In genomic region chr6:149308956-149309932, GRCm38 (mm10) we compare ENCODE assay signal across 8 mouse cellular contexts. TPM values are rescaled to one million over a fixed set of nuclear protein-coding genes. Genes with fewer than 3 reads are reported as not detected.
DNase-seq lines count a peak whose midpoint lies in the region; ATAC-seq and TF ChIP-seq lines count a peak whose summit lies in the region.

TSS of gene Resf1 (plus strand) at chr6:149309414.

- 3% methylated on average over 61 of the region's 61 CpGs for WGBS in embryonic facial prominence, embryonic 13.5 days
- 4% methylated on average over 60 of the region's 61 CpGs for WGBS in limb, embryonic 14.5 days
- 4% methylated on average over 61 of the region's 61 CpGs for WGBS in midbrain, postnatal 0 days

- peak; percentile 95; the same call in 1 of the 2 replicates for TF ChIP-seq POLR2A in limb, embryonic 14.5 days (IDR thresholded peaks at IDR 0.05; ENCODE audit: borderline replicate concordance, extremely low read depth, insufficient read depth, insufficient read length)

- H3K27me3 ChIP-seq in embryonic facial prominence, embryonic 13.5 days, result no peaks in the 10 kb centered on the region
- no peaks in the 10 kb centered on the region for H3K27me3 ChIP-seq in limb, embryonic 14.5 days (ENCODE audit: control insufficient read depth, insufficient read depth, low read length)
- H3K27me3 ChIP-seq in midbrain, postnatal 0 days (ENCODE audit: insufficient read depth, low read length), result no peaks in the 10 kb centered on the region

- H3K4me1 ChIP-seq in embryonic facial prominence, embryonic 13.5 days, result peaks cover 12% of the 10 kb centered on the region
- peaks cover 8% of the 10 kb centered on the region for H3K4me1 ChIP-seq in limb, embryonic 14.5 days (ENCODE audit: control insufficient read depth, insufficient read depth, low read length)
- peaks cover 5% of the 10 kb centered on the region; the same call in 1 of the 2 replicates for H3K4me1 ChIP-seq in midbrain, postnatal 0 days (ENCODE audit: insufficient read depth, low read length)

- 0 out of 2 replicates have a peak, but pooled peaks cover 7% of the 10 kb centered on the region for H3K9me3 ChIP-seq in embryonic facial prominence, embryonic 13.5 days
- no peaks in the 10 kb centered on the region for H3K9me3 ChIP-seq in limb, embryonic 14.5 days (ENCODE audit: control insufficient read depth, low read length)
- no peaks in the 10 kb centered on the region for H3K9me3 ChIP-seq in midbrain, postnatal 0 days (ENCODE audit: low read length)

- peak within 1 kb of the TSS; percentile 65 for H3K4me2 ChIP-seq in embryonic facial prominence, embryonic 13.5 days
- H3K4me2 ChIP-seq in limb, embryonic 14.5 days (replicated peaks; ENCODE audit: low read depth, low read length, severe bottlenecking), result peak within 1 kb of the TSS; percentile 57
- peak within 1 kb of the TSS; percentile 46 for H3K4me2 ChIP-seq in midbrain, postnatal 0 days (ENCODE audit: low read depth, low read length, poor library complexity, severe bottlenecking)

- H3K36me3 ChIP-seq in embryonic facial prominence, embryonic 13.5 days, result peaks cover 26% of the 10 kb centered on the region
- H3K36me3 ChIP-seq in limb, embryonic 14.5 days (ENCODE audit: control insufficient read depth, insufficient read depth, low read length), result peaks cover 13% of the 10 kb centered on the region; the same call in 1 of the 2 replicates
- H3K36me3 ChIP-seq in midbrain, postnatal 0 days (ENCODE audit: insufficient read depth, low read length), result no peaks in the 10 kb centered on the region

- H3K9ac ChIP-seq in embryonic facial prominence, embryonic 13.5 days, result peak within 1 kb of the TSS; percentile 98
- H3K9ac ChIP-seq in limb, embryonic 14.5 days (ENCODE audit: low read depth, low read length, severe bottlenecking), result peak within 1 kb of the TSS; percentile 89
- H3K9ac ChIP-seq in midbrain, postnatal 0 days (replicated peaks; ENCODE audit: low read length, poor library complexity, severe bottlenecking), result peak within 1 kb of the TSS; percentile 99

- DNase-seq in 3134 (ENCODE audit: extremely low read depth, insufficient read length, low spot score), result peak; percentile 99
- DNase-seq in adrenal gland, postnatal 36 days, result peak; percentile 93 to 95
- DNase-seq in heart, adult 8-10 months (ENCODE audit: low spot score), result peak; percentile 89
- peak; percentile 93 for DNase-seq in kidney, adult 9 months
- DNase-seq in limb, embryonic 14.5 days (ENCODE audit: low spot score), result peak; percentile 91
- DNase-seq in midbrain, postnatal 0 days (ENCODE audit: low spot score), result peak; percentile 94
- DNase-seq in spleen, postnatal 14 days (ENCODE audit: low spot score in 2 of 2), result peak; percentile 80 to 85

- H3K4me3 ChIP-seq in embryonic facial prominence, embryonic 13.5 days, result peak within 1 kb of the TSS; percentile 91
- peak within 1 kb of the TSS; percentile 64 for H3K4me3 ChIP-seq in limb, embryonic 14.5 days (replicated peaks; ENCODE audit: low read length)
- H3K4me3 ChIP-seq in midbrain, postnatal 0 days (ENCODE audit: low read depth, low read length), result peak within 1 kb of the TSS; percentile 97

- TF ChIP-seq CTCF in midbrain, postnatal 0 days (IDR thresholded peaks at IDR 0.05), result 0 out of 2 replicates have a peak, but pooled peaks have one; percentile 1

- ATAC-seq in embryonic facial prominence, embryonic 13.5 days (ENCODE audit: insufficient number of reproducible peaks, insufficient read depth, low FRiP score, low TSS enrichment, low read depth), result peak; percentile 97
- peak; percentile 98 for ATAC-seq in limb, embryonic 14.5 days (ENCODE audit: low FRiP score, low read depth)
- ATAC-seq in midbrain, postnatal 0 days (ENCODE audit: low FRiP score), result peak; percentile 100

- peak within 1 kb of the TSS; percentile 99 for H3K27ac ChIP-seq in embryonic facial prominence, embryonic 13.5 days
- peak within 1 kb of the TSS; percentile 96 for H3K27ac ChIP-seq in limb, embryonic 14.5 days (replicated peaks; ENCODE audit: low read depth, low read length)
- H3K27ac ChIP-seq in midbrain, postnatal 0 days (ENCODE audit: low read depth, low read length), result peak within 1 kb of the TSS; percentile 98

RNA-seq across cellular contexts. Expression of gene Resf1, which starts in this region (rescaled TPM):
- 10 to 100 TPM; 33.2 to 34.1 TPM for total RNA-seq in adrenal gland, postnatal 36 days (2021)
- polyA plus RNA-seq in embryonic facial prominence, embryonic 13.5 days (2015; fragmentation: Nextera tagmentation; extraction: Ambion mirVana), result 52.8 and 59.2 TPM in 2 replicates
- 10 to 100 TPM; 20.2 to 45.4 (median 29.3) TPM for total RNA-seq in heart, adult 8-10 months (2022)
- 10.0 and 12.3 TPM in 2 replicates for polyA plus RNA-seq in limb, embryonic 14.5 days (2012; rRNA removed)
- polyA plus RNA-seq in limb, embryonic 14.5 days (2014; fragmentation: Nextera tagmentation; extraction: Ambion mirVana), result 41.6 and 49.1 TPM in 2 replicates
- 27.7 and 33.7 TPM in 2 replicates for total RNA-seq in midbrain, postnatal 0 days (2014; rRNA removed)
- polyA plus RNA-seq in midbrain, postnatal 0 days (2015; fragmentation: Nextera tagmentation; extraction: Ambion mirVana), result 25.5 and 25.6 TPM in 2 replicates

Comparison
In these comparisons a context has a peak if more than half of its experiments do, and no peak if none do; other contexts are left out.
1. Peak in every context shown above with its lines: DNase-seq, ATAC-seq, H3K4me3 ChIP-seq and H3K27ac ChIP-seq.